Comparison of ENCODE assay signal across 8 mouse cellular contexts in the genomic region with DNA sequence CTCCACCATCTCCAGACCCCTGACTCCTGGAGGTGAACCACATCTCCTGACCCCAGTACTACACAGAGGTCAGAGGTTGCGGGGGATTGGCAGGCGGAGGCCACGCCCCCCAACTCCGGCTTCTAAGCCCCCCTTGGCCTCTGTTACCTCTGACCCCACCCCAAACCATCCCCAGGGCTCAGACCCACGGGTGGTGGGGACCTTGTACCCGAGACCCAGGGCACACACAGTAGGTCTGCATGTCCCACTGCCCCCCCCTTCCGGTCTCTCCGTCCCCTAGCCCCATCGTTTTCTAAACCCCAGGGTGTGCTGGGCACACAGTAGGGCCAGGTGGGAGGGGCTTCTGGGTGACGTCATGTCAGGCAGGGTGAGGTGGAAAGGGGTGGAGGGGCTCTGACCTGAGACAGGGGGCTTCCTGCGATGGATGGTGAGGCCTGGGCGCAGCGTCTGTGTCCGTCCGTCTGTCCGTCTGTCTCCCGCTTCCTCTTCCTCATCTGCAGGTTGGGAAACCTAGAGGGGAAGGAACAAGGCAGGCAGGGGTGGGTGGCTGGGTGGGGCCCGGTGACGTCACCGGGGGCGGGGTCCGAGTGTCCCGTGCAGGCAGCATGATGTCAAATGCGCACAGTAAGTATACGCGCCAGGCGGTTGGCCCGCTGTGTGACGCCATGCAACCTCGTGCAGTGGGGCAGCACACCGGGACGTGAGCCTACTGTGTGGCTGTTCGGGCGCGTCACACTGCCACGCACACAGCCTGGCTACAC. TPM values are rescaled to one million over a fixed set of nuclear protein-coding genes. Genes with fewer than 3 reads are reported as not detected.
A peak's percentile ranks its signal among the peaks of the same experiment; 100 is the strongest.
DNase-seq lines count a peak whose midpoint lies in the region; ATAC-seq and TF ChIP-seq lines count a peak whose summit lies in the region.

A gene (minus strand): TSS at position 489 of the 761 bp plus-strand sequence.

- no peaks in the 10 kb centered on the region for H3K27me3 ChIP-seq in heart, embryonic 11.5 days (ENCODE audit: control insufficient read depth, insufficient read depth, low read length)
- no peaks in the 10 kb centered on the region for H3K27me3 ChIP-seq in kidney, postnatal 0 days (ENCODE audit: insufficient read depth, low read length)
- H3K27me3 ChIP-seq in liver, embryonic 11.5 days (replicated peaks; ENCODE audit: control insufficient read depth, insufficient read depth, low read length): no peaks in the 10 kb centered on the region

- peaks cover 10% of the 10 kb centered on the region; the same call in 1 of the 2 replicates for H3K9me3 ChIP-seq in heart, embryonic 11.5 days (replicated peaks; ENCODE audit: control insufficient read depth, low read length)
- no peaks in the 10 kb centered on the region for H3K9me3 ChIP-seq in kidney, postnatal 0 days (replicated peaks; ENCODE audit: low read length)
- H3K9me3 ChIP-seq in liver, embryonic 11.5 days (ENCODE audit: control insufficient read depth, low read length): no peaks in the 10 kb centered on the region

- H3K27ac ChIP-seq in heart, embryonic 11.5 days (ENCODE audit: low read depth, low read length): peak within 1 kb of the TSS; percentile 92
- H3K27ac ChIP-seq in kidney, postnatal 0 days: peak within 1 kb of the TSS; percentile 90
- peak within 1 kb of the TSS; percentile 85 for H3K27ac ChIP-seq in liver, embryonic 11.5 days (ENCODE audit: low read depth, low read length)

- peak; percentile 44 to 47 for DNase-seq in spleen, adult 18-20 months
- no peak for DNase-seq in spleen, adult 12 weeks (ENCODE audit: low spot score)
- DNase-seq in kidney, postnatal 0 days (ENCODE audit: low spot score): peak; percentile 3
- peak; percentile 40 for DNase-seq in liver, embryonic 11.5 days (ENCODE audit: low spot score)
- peak; percentile 59 to 78 for DNase-seq in monocyte, adult 2 months (ENCODE audit: low read depth in 1 of 2, low spot score in 2 of 2)
- peak; percentile 51 for DNase-seq in thymus, postnatal 14 days

- no peaks in the 10 kb centered on the region for H3K4me1 ChIP-seq in heart, embryonic 11.5 days (ENCODE audit: control insufficient read depth, insufficient read depth, low read length)
- H3K4me1 ChIP-seq in kidney, postnatal 0 days (replicated peaks; ENCODE audit: insufficient read depth, low read length): no peaks in the 10 kb centered on the region
- H3K4me1 ChIP-seq in liver, embryonic 11.5 days (replicated peaks; ENCODE audit: control insufficient read depth, insufficient read depth, low read length): 0 out of 2 replicates have a peak, but pooled peaks cover 3% of the 10 kb centered on the region

- peak within 1 kb of the TSS; percentile 74 for H3K4me2 ChIP-seq in heart, embryonic 11.5 days
- H3K4me2 ChIP-seq in kidney, postnatal 0 days (ENCODE audit: low read length): peak within 1 kb of the TSS; percentile 58
- peak within 1 kb of the TSS; percentile 79 for H3K4me2 ChIP-seq in liver, embryonic 11.5 days

- no peak for TF ChIP-seq CTCF in kidney, postnatal 0 days (IDR thresholded peaks at IDR 0.05; ENCODE audit: low read depth)

- H3K9ac ChIP-seq in heart, embryonic 11.5 days (ENCODE audit: low read depth, low read length): peak within 1 kb of the TSS; percentile 67
- peak within 1 kb of the TSS; percentile 33; the same call in 1 of the 2 replicates for H3K9ac ChIP-seq in kidney, postnatal 0 days (ENCODE audit: low read depth, low read length)
- peak within 1 kb of the TSS; percentile 60 for H3K9ac ChIP-seq in liver, embryonic 11.5 days (ENCODE audit: low read depth, low read length)

- peak within 1 kb of the TSS; percentile 62 for H3K4me3 ChIP-seq in heart, embryonic 11.5 days (ENCODE audit: low read depth, low read length)
- H3K4me3 ChIP-seq in kidney, postnatal 0 days (replicated peaks; ENCODE audit: low read depth, low read length): peak within 1 kb of the TSS; percentile 43
- H3K4me3 ChIP-seq in liver, embryonic 11.5 days (ENCODE audit: low read depth, low read length): peak within 1 kb of the TSS; percentile 53

- no peaks in the 10 kb centered on the region for H3K36me3 ChIP-seq in heart, embryonic 11.5 days (ENCODE audit: control insufficient read depth, insufficient read depth, low read length)
- H3K36me3 ChIP-seq in kidney, postnatal 0 days (ENCODE audit: insufficient read depth, low read length): no peaks in the 10 kb centered on the region
- H3K36me3 ChIP-seq in liver, embryonic 11.5 days (ENCODE audit: control insufficient read depth, insufficient read depth, low read length): no peaks in the 10 kb centered on the region

- WGBS in heart, embryonic 11.5 days (ENCODE audit: insufficient replicate concordance): 46% methylated on average over 36 of the region's 36 CpGs
- 63% methylated on average over 36 of the region's 36 CpGs for WGBS in kidney, postnatal 0 days
- WGBS in liver, embryonic 11.5 days: 40% methylated on average over 36 of the region's 36 CpGs

- no peak for ATAC-seq in common myeloid progenitor, adult 5-6 weeks (replicated peaks; ENCODE audit: low read depth, poor library complexity, severe bottlenecking)
- ATAC-seq in heart, embryonic 11.5 days (replicated peaks; ENCODE audit: insufficient number of reproducible peaks, low FRiP score, low TSS enrichment): 0 out of 2 replicates have a peak, but pooled peaks have one; percentile 0
- no peak for ATAC-seq in kidney, postnatal 0 days (replicated peaks; ENCODE audit: low FRiP score, low read depth)
- ATAC-seq in liver, embryonic 11.5 days (replicated peaks; ENCODE audit: low FRiP score): no peak

RNA-seq across cellular contexts. Expression of the gene that starts here (rescaled TPM):
- 13.9 and 23.8 TPM in 2 replicates for total RNA-seq in common myeloid progenitor, adult 5-6 weeks (2017)
- 25.6 and 29.6 TPM in 2 replicates for polyA plus RNA-seq in heart, embryonic 11.5 days (2014; fragmentation: Nextera tagmentation; extraction: Ambion mirVana)
- 16.9 and 21.5 TPM in 2 replicates for polyA plus RNA-seq in kidney, postnatal 0 days (2015; fragmentation: Nextera tagmentation; extraction: Ambion mirVana)
- 16.6 and 20.7 TPM in 2 replicates for polyA plus RNA-seq in liver, embryonic 11.5 days (2014; fragmentation: Nextera tagmentation; extraction: Ambion mirVana)
